Mouse (Mus musculus) ovary, postnatal 36 days (tissue): ENCODE measurements around the gene Cap2.
A peak's percentile ranks its signal among the peaks of the same experiment; 100 is the strongest.

ENCODE experiments used
- DNase-seq: peaks from one replicate; pipeline ENCODE4 v3.0.0; 2022; ENCODE audit warnings: low spot score, mixed read lengths

The Cap2 gene

DNA sequence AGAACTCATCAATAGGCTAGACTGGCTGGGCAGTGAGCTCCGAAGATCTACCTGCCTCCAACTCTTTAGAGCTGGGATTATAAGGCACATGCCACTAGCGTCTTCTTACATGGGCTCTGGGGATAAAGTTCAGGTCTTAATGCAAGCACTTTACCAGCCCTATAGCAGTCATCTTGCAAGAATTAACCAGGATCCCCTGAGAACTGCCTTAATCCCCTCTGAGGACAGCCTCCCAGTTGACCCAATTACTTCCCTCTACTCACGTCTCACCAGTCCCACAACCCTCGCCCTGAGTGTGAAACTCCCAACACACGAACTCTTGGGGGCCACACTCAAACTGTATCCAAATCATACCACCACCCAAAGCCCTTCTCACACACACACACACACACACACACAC is 64.3 kb downstream of the Cap2 start:
- no peak for DNase-seq

DNA sequence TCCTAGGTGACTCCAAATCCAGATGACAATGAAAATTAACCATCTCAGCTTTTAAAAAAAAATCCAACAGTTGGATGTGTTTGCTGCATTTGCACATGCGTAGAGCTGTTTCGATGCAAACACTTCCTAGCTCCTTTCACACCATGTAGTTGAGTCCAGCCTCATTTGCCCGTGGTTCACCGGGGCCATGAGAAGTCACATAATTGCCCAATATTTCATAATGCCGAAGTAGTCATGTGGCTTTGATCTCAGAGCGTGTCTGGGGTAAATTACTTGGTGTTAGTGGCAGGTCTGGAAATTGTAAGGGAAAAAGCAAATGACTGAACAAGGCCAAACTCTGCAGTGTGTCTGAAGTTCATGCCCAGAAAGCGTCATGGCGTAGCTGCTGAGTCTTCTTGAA is 67.8 kb downstream of the Cap2 start:
- no peak for DNase-seq

DNA sequence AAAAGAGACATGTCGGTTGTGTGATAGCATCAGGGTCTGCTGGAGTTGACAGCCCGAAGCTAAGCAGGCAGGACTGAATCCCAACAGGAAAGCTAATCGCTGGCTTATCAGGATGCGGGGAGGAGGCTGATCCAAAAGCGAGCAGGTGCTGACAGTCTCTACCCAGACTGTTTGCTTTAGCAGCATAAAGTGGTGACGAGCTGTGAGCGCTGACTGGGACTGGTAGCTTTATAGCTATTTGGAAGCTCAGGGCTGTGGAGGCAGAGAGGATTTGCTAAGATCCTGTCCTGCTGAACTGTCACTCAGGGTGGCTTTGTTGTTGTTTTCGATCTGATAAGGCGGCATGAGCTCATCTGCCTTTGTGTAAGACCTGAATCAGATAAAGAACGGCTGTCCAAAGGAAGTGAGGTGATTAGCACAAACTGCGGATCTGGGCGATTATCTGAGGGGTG is 69.5 kb downstream of the Cap2 start:
- DNase-seq: no peak

DNA sequence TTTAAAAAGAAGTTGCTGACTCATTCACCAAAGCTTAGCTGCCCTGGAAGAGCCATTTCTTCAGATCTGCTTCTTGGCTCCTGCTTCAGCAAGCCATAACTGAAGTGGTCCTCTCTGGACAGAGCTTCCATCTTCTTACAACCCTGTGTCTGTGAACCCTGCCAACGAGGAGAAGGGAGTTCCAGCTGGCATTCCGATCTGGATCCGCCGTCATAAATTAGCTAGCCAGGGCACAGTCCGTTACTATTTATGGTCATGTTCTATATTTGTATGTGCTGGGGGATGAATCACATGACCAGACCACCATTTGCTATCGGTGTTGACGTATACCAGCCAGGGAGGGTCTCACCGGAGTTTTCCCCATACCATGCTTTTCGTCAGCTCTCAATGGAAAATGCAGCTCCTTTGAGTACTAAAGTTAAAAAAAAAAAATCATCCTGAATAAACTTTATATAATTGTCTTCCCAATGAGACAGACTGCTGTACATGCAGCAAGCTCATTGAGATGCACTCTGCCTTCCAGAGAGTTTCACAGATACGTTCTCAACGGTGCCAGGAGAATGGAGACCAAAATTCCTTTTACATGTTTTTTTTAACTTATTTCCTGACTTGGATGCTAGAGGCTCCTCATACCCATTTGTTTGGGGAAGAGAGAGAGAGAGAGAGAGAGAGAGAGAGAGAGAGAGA is 70.5 kb downstream of the Cap2 start:
- peak; percentile 21 for DNase-seq

DNA sequence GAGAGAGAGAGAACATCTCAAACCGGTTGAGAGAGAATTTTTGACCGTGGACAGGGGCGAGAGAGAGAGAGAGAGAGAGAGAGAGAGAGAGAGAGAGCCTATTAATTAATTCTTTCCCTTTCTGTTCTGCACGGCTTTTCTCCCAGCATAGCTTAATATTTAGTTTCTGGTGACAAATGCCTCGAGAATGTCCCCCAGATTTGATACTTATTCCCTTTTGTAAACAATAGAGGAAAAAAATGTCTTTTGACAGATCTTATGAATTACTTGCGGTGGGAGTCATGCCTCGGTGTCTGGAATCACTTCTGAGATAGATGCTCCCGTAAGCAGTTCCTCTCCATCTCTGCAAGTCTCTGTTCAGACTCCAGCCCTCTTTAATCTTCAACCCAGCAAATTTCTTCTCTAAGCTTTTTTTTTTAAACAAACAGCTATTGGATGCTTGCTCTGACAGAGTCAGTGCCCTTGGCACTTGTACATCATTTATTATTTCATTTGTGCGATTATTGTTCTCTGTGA is 71.1 kb downstream of the Cap2 start:
- no peak for DNase-seq

DNA sequence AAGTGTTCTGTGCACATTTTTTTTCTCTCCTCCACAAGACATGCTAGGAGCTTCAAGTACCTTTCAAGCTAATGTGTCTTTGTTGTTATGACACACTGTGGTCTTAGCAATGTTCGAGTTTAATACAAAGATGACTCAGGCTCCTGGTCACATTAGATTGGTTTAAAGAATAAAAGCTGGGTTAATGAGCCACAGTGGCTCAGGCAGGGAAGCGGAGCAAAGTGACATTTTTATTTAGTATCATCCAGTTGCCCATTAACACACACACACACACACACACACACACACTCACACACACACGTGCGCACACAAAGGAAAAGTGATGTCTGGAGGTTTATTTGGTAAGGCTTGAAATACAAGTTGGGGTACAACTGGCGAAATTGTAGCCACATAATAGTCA is 72.6 kb downstream of the Cap2 start:
- no peak for DNase-seq

DNA sequence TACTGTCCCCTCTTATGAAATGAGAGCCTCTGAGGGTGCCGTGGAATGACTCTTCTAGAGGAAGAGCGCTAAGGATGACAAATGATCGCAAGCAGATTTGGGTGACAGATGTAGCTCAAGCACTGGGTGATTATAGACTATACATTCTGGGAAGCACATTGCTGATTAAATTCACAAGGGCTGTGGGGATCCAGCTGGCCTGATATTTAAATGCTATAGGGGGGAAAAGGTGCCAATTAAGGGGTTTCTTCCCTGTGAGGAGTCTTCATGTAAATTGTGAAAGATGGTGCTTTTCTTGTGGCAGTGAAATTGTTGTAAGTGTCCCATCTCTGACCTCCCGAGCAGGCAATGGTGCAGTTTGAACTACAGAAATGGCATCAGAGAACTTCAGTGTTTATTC is 73.1 kb downstream of the Cap2 start:
- no peak for DNase-seq

DNA sequence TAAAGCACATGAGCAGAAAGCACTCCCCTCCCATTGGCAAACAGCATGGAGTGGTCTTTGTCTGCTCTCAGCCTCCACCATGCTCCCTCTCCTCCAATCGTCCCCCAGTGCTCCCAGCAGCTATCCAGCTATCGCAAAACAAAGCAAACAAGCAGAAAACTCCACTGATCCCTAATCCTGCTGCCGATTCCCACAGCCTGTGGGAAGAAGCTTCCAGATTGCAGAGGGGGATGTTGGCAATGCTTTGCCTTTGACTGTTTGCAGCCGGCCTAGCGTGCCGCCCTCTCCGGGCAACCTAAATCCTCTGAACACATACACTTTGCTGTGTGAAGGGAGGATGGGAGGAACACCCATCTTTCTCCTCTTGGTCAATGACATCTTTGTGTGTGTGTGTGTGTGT is 83.2 kb downstream of the Cap2 start:
- no peak for DNase-seq

DNA sequence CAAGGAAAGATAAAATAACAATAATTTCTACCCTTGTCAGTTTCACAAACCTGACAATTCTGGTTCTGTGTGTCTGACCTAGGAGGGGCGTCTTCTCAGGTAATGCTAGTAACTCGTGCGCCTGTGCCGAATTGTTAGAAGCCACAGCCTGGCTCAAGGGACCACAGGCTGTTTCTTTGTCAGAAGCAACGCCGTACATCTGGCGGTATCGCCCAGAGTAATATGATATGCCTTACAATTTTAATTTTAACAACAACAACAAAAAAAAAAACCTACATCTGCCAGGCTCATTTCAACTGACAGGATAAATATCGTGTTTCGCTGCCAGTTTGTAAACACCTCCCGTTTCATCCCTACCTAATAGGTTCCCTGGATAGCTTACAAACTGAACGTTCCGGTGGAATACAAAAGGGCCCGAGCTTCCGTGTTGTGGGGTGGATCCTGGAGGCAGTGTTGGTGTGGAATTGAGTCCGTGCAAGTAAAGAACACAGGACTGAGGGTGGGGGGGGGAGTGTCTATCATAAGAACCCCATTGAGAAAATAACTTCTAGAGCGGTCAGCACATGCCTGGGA is 86.2 kb downstream of the Cap2 start:
- DNase-seq: no peak

DNA sequence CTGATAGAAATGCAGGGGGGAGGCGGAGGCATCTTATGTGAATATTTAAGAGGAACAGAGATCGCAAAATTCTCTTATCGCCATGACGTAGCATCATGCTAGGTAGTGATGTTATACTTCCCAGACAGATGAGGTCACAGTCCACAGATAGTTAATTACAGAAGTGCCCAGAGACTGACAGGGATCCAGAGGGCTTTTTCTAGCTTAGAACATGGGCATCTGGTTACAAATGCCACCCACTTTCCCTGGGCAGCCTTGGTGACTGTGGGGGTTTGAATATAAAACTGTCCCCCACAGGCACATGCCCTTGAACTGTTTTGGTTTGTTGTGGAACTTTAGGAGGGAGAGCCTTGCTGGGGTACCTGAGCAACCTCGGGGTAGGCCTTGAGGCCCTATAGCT is 87.0 kb downstream of the Cap2 start:
- no peak for DNase-seq

DNA sequence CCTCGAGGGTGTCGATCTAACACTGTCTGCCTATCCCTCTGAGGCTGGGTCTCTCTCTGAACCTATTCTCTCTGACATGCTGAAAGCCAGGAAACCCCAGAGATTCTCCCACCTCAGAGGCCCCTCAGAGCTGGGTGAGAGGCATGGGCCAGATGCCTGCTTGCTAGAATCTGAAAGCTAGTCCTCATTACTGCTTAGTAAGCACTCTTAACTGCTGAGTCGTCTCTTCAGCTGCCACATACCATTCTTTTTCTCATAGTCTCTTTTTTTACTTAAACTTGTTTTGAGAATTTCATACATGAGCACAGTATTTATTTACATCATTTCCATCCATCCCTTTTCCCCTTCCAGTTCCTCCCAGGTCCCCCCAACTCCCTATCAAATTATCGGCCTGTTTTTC is 89.2 kb downstream of the Cap2 start:
- DNase-seq: no peak

DNA sequence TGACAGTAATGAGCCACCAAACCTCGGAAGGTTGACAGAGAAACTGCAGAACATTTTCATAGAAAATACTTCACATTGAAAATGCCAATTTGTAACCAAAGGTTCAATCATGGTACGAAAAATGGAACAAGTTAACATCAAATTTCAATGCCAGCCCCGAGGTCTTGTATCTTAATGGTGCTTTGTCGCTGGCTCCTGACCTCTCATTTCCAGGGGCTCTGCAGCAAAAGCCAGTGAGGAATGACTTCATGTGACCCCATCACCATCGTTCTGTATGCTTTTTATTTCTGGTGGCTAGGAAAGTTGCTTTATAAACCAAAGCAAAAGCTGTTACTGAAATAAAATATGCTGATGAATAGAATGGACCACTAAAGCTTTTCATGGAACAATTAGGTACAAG is 99.0 kb downstream of the Cap2 start:
- no peak for DNase-seq

DNA sequence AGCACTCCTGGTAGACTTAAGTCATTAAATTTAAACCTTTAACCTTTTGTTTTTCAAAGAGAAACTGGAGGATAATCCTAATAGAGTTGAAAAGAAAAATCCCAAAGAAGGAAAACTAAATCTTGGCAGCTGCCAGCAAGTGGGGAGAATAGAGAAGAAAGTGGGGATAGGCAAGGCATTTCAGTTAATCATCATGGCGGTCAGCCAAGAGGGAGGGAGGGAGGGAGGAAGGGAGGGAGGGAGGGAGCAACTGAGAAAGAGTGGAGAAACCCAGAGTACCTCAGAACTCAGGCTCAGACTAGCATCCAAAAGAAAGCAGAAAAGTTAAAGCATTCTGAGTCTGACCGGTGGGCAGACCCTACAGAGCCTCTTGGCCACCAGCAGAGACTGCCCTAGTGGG is 99.7 kb downstream of the Cap2 start:
- no peak for DNase-seq

DNA sequence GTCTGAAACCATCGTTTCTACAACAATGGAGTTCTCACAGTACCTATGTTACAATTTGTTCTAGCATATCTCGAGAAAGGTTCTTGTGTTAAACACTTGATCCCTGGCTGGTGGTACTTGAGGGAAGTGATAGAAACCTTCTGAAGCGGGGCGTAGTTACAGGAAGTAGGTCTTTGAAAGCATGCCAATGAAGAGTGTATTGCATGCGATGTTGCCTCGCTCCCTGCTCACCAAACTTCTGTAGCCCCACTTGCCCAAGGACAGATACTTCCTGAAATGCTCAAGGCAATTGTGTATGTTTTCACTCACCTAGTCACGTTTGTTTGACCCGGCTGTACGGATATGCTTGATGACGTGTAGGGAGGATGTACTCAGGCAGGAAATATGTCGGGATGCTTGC is 101.0 kb downstream of the Cap2 start:
- no peak for DNase-seq

DNA sequence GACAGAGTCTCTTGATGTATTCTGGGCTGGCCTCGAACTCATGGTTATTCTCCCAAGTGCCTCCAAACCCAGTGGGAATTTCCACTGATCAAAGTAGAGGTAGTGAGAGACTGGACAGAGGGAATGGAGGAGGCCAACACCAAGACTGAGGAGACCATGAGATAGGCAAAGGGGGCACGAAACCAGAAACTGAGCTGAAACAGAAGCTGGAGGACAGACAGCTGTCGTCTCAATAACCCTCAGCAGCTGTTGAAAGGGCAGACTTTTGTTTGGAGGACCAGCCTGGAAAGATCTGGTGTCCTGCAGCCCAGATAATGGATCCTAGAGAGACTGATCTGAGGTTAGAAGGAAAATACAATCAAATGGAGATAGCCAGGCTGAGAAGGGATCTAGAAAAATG is 109.4 kb downstream of the Cap2 start:
- no peak for DNase-seq

DNA sequence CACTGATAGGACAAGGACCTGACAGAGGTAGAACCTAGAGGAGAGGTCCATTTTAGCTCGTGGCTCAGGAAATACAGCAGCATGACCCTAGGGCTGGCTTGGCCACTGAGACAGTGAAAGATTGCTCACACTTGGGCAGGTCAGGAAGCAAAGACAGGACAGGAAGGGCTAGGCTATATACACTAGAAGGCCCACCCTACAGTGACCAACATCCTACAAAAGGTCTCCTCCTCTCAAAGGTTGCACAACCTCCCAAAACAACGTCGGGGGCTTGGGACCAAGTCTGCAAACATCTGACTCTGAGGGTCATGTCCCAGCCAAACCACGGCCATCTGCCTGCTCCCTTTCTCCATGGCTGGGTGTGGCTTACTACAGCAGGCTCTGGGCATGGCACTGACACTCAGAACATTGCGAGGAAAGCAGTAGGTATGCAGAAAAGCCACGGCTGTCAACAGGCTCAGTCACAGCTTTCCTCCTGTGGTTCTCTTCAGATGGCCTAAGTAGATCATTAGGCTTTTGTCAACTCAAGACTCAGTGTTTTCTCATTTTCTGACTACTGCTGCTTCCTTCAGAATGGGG is 112.1 kb downstream of the Cap2 start:
- DNase-seq: no peak

DNA sequence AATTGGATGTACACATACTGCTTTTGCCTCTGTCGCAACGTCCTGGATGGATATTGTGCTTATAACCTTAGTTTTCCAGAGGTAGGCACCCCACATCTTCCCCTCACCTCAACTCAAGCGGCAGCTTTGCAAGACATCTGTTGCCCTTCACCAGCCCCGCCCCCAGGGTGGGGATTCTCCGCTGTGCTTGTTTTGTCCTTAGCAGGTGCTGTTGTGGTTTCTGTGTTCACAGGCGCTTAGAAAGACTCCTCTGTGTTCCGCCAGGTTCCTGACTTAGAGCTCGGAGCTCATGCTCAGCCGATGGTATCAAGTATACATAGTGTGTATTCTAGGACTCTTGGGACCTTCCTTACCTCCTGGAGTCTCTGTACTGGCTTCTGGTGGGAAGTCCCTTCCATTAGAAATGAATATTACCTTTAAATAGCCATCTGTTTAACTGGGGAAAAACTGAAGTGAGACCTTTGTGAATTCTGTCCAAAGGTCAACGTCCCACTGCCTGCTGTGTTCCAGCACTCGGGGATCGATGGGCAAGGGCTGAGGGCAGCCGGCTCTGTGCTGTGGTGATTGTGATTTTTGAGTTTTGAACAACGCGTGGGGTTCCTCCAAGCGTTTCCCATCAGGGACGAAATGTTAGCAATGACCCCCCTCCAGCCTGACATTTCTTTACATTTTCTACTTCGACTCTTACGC is 115.2 kb downstream of the Cap2 start:
- no peak for DNase-seq

DNA sequence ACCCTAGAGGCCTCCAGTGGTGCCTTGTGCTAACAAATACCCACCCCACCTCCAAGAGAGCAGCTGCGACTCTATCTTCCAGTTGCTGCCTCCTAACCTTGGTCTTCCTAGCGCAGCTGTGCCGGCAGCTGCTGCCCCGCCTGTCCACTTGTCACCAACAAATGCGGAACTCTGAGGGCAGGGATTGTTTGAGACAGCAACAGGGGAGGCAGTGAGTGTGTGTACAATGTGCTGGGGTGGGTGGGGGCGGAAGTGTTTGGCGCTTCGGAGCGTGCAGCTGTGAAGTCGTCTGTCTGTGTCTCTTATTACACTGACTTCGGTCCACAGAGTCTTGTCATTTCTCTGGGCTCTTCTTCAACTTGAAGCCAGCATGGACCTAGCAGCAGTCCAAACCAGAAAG is 118.0 kb downstream of the Cap2 start:
- DNase-seq: peak; percentile 6

DNA sequence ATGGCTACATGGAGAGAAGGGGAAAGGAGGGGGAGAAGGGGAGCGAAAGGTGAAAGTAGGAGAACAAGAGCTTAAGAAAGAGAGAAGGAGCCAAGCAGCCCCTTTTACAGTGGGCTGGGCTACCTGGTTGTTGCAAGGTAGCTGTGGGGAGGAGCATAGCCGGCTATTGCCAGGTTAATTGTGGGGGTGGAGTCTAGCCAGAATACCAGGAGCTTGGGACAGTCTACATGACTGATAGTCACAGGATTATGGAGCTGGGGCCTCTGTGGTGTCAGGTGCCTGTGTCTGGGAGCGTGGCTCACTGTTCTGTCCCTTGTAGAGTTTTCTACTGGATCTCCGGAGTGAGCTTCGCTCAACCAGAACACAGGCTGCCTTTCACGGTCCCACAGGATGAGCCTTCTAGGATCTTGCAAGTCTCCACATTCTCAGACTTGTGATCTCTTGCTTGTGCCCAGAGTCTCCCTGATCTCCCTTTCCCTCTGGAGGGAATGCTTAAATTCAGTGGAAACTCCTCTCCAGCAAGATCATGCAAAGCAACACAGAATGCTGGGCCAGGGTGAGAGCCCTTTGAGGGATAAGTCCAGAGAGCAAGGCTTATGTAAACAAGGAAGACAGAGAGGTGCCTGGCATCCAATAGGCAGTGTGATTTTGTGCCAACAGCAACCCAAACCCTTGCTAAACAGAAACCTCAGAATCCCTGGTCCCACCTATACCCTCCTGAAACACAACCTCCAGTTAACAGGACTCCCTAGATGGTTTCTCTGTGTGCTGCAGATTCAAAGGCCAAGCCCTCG is 119.5 kb downstream of the Cap2 start:
- DNase-seq: no peak

DNA sequence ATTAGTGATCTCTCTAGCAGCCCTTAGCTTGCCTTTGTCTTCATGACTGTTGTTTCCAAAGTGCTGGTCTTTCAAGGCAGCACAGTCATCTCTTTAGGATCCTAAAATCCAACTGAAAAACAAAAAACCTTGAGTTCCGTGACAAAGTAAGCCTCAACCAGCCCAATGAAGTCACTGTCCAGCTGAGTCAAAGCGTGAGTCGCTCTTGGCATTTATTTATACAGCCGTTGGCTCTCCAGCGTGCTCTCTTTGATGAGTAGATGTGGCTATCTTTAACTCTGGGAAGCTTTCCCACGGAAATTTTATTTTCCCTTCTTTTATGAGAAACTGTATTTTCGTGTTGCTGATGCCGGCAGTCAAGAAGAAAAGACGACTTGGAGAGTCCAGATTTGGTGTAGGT is 125.0 kb downstream of the Cap2 start:
- DNase-seq: no peak

DNA sequence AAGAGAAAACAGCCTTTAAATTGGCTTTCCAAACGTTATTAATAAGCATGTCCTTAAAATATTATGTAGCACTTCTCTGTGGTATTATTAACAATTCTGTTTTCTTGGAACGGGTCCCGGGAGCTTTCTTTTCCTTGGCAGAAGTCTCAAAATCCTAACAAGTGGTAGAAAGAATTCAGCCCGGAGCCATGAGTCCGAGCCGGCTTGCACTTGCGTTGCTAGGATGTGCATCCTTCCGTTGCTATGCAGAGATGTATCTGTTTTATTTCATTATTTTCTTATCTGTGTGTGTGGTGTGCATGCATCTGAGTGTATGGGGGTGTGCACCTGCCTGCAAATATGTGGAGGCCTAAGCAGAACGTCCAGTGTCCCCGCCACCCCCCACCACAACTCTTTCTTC is 126.2 kb downstream of the Cap2 start:
- no peak for DNase-seq

DNA sequence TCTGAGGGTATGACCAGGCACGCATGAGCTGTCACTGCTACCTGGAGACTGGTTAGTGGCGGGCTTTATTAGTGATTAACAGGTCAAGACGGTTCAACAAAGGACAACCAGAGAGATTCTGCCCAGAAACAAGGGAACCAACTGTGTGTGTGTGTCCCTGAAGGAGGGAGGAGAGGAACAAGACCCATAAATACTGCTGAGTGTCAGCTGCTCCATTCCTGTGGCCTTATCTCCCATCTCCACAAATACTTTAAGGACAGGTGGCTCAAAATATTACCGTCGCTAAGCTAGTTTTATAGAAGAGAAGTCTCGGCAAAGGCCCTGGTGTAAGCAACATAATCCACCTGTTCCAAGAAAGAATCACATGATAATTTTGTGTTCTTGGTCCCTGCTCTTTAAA is 127.7 kb downstream of the Cap2 start:
- DNase-seq: no peak
